Mouse (Mus musculus): ENCODE measurements at regions not wholly inside any gene's neighbourhood (a gene's known extent, or its start where the extent isn't known, plus 50 kb on each side); places are given as distances from the start of the nearest gene placed in this dataset.

- no peak overlapping the region for H3K27ac ChIP-seq (ENCODE audit: low read depth)
- H3K4me2 ChIP-seq = no peak overlapping the region
- H3K36me3 ChIP-seq (ENCODE audit: insufficient read depth) = no peaks in the 10 kb centered on the region
- 74% methylated on average over 6 of the region's 6 CpGs for WGBS
- H3K27me3 ChIP-seq (ENCODE audit: insufficient read depth, low read length) = no peaks in the 10 kb centered on the region
- no peak overlapping the region for H3K4me3 ChIP-seq (ENCODE audit: low read depth, low read length)
- DNase-seq (no peak), ATAC-seq (ENCODE audit: insufficient read depth) (no peak)
- H3K9ac ChIP-seq = no peak overlapping the region
- TF ChIP-seq CTCF (IDR thresholded peaks at IDR 0.05; ENCODE audit: low read depth) = no peak
- H3K9me3 ChIP-seq (ENCODE audit: low read depth, low read length) = no peaks in the 10 kb centered on the region
- no peaks in the 10 kb centered on the region for H3K4me1 ChIP-seq (ENCODE audit: insufficient read depth)
Observed at GRCm38 (mm10) chr1:190324562-190324961, 154.0 kb upstream of the Prox1 start.

- H3K27me3 ChIP-seq (ENCODE audit: insufficient read depth, low read length) = no peaks in the 10 kb centered on the region
- H3K4me2 ChIP-seq = no peak overlapping the region
- ATAC-seq (ENCODE audit: insufficient read depth) (no peak), DNase-seq (no peak)
- H3K9me3 ChIP-seq (ENCODE audit: low read depth, low read length) = no peaks in the 10 kb centered on the region
- 70% methylated on average over 9 of the region's 9 CpGs for WGBS
- H3K9ac ChIP-seq = no peak overlapping the region
- no peaks in the 10 kb centered on the region for H3K4me1 ChIP-seq (ENCODE audit: insufficient read depth)
- no peaks in the 10 kb centered on the region for H3K36me3 ChIP-seq (ENCODE audit: insufficient read depth)
- no peak for TF ChIP-seq CTCF (IDR thresholded peaks at IDR 0.05; ENCODE audit: low read depth)
- H3K4me3 ChIP-seq (ENCODE audit: low read depth, low read length) = no peak overlapping the region
- no peak overlapping the region for H3K27ac ChIP-seq (ENCODE audit: low read depth)
Observed at GRCm38 (mm10) chr1:190323671-190324070, 153.2 kb upstream of the Prox1 start.

- Histone ChIP-seq H3K4me3 (ENCODE audit: low read depth, low read length) (no peak overlapping the region), H3K9me3 (ENCODE audit: low read depth, low read length) (no peaks in the 10 kb centered on the region), H3K4me2 (no peak overlapping the region), H3K27me3 (ENCODE audit: insufficient read depth, low read length) (no peaks in the 10 kb centered on the region), H3K4me1 (ENCODE audit: insufficient read depth) (no peaks in the 10 kb centered on the region), H3K27ac (ENCODE audit: low read depth) (no peak overlapping the region), H3K9ac (no peak overlapping the region), H3K36me3 (ENCODE audit: insufficient read depth) (no peaks in the 10 kb centered on the region)
- DNase-seq (no peak), ATAC-seq (ENCODE audit: insufficient read depth) (no peak)
- no peak for TF ChIP-seq CTCF (IDR thresholded peaks at IDR 0.05; ENCODE audit: low read depth)
- 51% methylated on average over 5 of the region's 5 CpGs for WGBS
Observed at GRCm38 (mm10) chr1:190316175-190316574, 145.7 kb upstream of the Prox1 start.

- H3K4me1 ChIP-seq (ENCODE audit: insufficient read depth) = no peaks in the 10 kb centered on the region
- no peaks in the 10 kb centered on the region for H3K36me3 ChIP-seq (ENCODE audit: insufficient read depth)
- no peak for ATAC-seq (ENCODE audit: insufficient read depth)
- no peak for TF ChIP-seq CTCF (IDR thresholded peaks at IDR 0.05; ENCODE audit: low read depth)
- DNase-seq = no peak
- H3K27ac ChIP-seq (ENCODE audit: low read depth) = no peak overlapping the region
- WGBS = 78% methylated on average over 6 of the region's 6 CpGs
- H3K4me3 ChIP-seq (ENCODE audit: low read depth, low read length) = no peak overlapping the region
- H3K9ac ChIP-seq = no peak overlapping the region
- H3K27me3 ChIP-seq (ENCODE audit: insufficient read depth, low read length) = no peaks in the 10 kb centered on the region
- H3K4me2 ChIP-seq = no peak overlapping the region
- no peaks in the 10 kb centered on the region for H3K9me3 ChIP-seq (ENCODE audit: low read depth, low read length)
Observed at GRCm38 (mm10) chr1:190309831-190310230, 139.3 kb upstream of the Prox1 start.

GRCm38 (mm10) chr1:190307751-190308150 is 137.2 kb upstream of the Prox1 start:
- Histone ChIP-seq H3K4me1 (ENCODE audit: insufficient read depth) (no peaks in the 10 kb centered on the region), H3K9me3 (ENCODE audit: low read depth, low read length) (no peaks in the 10 kb centered on the region), H3K36me3 (ENCODE audit: insufficient read depth) (no peaks in the 10 kb centered on the region), H3K4me2 (no peak overlapping the region), H3K9ac (no peak overlapping the region), H3K27me3 (ENCODE audit: insufficient read depth, low read length) (no peaks in the 10 kb centered on the region), H3K4me3 (ENCODE audit: low read depth, low read length) (no peak overlapping the region), H3K27ac (ENCODE audit: low read depth) (no peak overlapping the region)
- WGBS = 80% methylated on average over 3 of the region's 3 CpGs
- no peak for DNase-seq
- TF ChIP-seq CTCF (IDR thresholded peaks at IDR 0.05; ENCODE audit: low read depth) = no peak
- ATAC-seq (ENCODE audit: insufficient read depth) = no peak

GRCm38 (mm10) chr1:190297666-190298327 is 127.3 kb upstream of the Prox1 start:
- no peak for ATAC-seq (ENCODE audit: insufficient read depth)
- no peaks in the 10 kb centered on the region for H3K27me3 ChIP-seq (ENCODE audit: insufficient read depth, low read length)
- H3K9me3 ChIP-seq (ENCODE audit: low read depth, low read length) = no peaks in the 10 kb centered on the region
- no peak for TF ChIP-seq CTCF (IDR thresholded peaks at IDR 0.05; ENCODE audit: low read depth)
- no peak overlapping the region for H3K27ac ChIP-seq (ENCODE audit: low read depth)
- H3K36me3 ChIP-seq (ENCODE audit: insufficient read depth) = no peaks in the 10 kb centered on the region
- H3K4me1 ChIP-seq (ENCODE audit: insufficient read depth) = no peaks in the 10 kb centered on the region
- 80% methylated on average over 10 of the region's 10 CpGs for WGBS
- no peak overlapping the region for H3K4me3 ChIP-seq (ENCODE audit: low read depth, low read length)
- DNase-seq = no peak
- no peak overlapping the region for H3K4me2 ChIP-seq
- H3K9ac ChIP-seq = no peak overlapping the region

GRCm38 (mm10) chr1:190290061-190290460 is 119.5 kb upstream of the Prox1 start:
- Histone ChIP-seq H3K4me1 (ENCODE audit: insufficient read depth) (no peaks in the 10 kb centered on the region), H3K9me3 (ENCODE audit: low read depth, low read length) (no peaks in the 10 kb centered on the region), H3K4me2 (no peak overlapping the region), H3K27ac (ENCODE audit: low read depth) (no peak overlapping the region), H3K4me3 (ENCODE audit: low read depth, low read length) (no peak overlapping the region), H3K9ac (no peak overlapping the region), H3K36me3 (ENCODE audit: insufficient read depth) (no peaks in the 10 kb centered on the region), H3K27me3 (ENCODE audit: insufficient read depth, low read length) (0 out of 2 replicates have a peak, but pooled peaks cover 4% of the 10 kb centered on the region)
- DNase-seq (no peak), ATAC-seq (ENCODE audit: insufficient read depth) (no peak)
- WGBS = 70% methylated on average over 11 of the region's 11 CpGs
- TF ChIP-seq CTCF (IDR thresholded peaks at IDR 0.05; ENCODE audit: low read depth) = no peak
